Mouse (Mus musculus): ENCODE results near the gene Kcna2.
A peak's percentile ranks its signal among the peaks of the same experiment; 100 is the strongest.

The Kcna2 gene

DNA sequence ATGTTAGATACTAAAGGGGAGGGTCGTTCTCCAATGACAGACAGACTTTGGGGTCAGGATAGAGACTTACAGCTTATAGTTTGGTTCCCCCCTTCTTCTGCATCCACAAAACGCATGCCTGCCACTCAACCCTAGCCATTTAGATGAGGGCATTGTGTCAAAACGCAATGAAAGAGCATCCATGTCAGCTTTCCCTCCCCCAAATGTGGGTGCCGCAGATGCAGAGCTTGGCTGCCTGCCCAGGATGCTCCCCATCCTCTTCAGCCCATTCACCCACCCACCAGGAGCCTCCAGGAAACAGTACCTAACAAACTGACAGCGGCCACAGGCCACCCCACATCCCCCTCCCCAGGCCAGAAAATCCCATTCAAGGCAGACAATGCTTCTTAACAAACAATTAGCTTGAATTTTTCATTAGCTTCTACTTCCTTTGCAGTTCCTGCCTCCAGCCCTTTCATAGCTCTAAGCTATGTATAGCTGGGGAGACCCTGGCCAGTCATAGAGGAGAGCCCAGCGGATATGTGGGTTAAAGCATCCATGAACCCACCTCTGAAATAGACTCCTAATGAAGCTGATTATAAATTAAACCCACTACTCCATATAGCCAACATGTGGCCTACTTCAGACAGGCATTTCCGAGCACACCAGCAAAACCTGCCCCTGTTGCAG is 50.1 kb downstream of the Kcna2 start:
- no peak for DNase-seq (ENCODE audit: low read depth, low spot score)

GRCm38 (mm10) chr3:107153772-107154655 is 53.1 kb downstream of the Kcna2 start:
- no peak for DNase-seq (ENCODE audit: low read depth, low spot score)

DNA sequence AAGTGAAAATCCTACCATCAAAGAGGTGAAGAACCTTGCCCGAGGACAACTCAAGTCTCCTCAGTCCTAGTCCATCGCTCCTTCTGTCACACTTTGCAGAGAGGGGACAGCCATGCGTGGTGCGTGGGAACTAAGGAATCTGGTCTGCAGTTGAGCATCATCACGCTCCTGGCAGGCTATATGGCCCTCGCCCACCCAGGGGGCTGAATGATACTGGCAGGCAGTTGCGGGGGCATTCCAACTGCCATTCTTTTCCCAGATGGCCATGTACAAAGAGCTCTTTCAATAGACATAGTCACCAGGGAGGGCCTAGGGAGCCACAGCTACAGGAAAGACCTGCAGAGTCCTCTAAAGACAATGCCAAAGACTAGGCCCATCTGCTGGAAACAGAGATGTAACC is 57.9 kb downstream of the Kcna2 start:
- DNase-seq (ENCODE audit: low read depth, low spot score) = no peak

GRCm38 (mm10) chr3:107159418-107159817 is 58.5 kb downstream of the Kcna2 start:
- DNase-seq (ENCODE audit: low read depth, low spot score) = peak; percentile 31

DNA sequence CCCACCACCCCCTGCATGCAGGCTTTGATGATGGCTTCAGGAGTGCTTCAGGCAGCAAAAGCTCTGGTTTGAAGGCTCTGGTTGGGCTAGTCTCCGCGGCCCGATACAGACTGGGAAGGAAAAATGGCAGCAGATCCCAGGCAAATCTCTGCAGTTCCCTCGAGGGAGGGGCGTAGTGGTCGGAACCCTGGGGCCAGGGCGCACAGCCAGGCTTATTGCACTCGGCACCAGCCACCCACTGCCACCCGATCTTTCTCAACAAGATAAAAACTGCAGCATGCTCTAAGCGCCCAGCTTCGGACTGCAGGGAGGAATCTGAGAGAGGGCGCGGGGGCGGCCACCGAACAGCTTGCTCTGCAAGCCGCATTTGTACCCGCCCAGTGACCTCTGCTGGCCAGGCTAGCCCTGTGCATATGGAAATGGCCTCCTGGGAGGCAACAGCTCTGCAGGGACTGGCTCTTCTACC is 58.9 kb downstream of the Kcna2 start:
- peak; percentile 15 for DNase-seq (ENCODE audit: low read depth, low spot score)

DNA sequence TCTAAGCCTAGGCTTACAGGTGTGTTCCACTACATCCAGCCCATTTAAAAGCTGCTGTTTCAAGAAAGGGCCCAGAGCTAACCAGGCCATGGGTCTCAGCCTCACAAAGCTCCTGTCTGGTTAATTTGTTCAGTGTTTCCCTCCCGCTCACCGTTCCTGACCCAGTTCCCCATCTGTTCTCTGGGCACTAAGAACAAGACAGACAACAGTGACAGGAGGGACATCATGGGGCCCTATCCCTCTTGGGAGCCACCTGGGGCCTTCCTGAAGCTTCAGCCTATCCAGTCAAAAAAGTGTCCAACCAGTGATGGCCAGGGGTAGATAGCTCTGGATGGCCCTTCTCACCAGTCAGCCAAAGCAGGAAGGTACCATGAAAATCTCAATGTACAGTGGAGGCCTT is 61.8 kb downstream of the Kcna2 start:
- no peak for DNase-seq (ENCODE audit: low read depth, low spot score)
